Mouse (Mus musculus) stomach, postnatal 0 days (tissue): Measurements from ENCODE around the gene Nphp1. TPM values are rescaled to one million over a fixed set of nuclear protein-coding genes. Genes with fewer than 3 reads are reported as not detected.

Experiments
- ATAC-seq: fragments of 200-750 bp; cut with Nextera tagmentation; 2 replicates; pipeline ENCODE4 v1.8.0; 2017; ENCODE audit not compliant: low FRiP score, low TSS enrichment
- DNase-seq: peaks from one replicate; pipeline ENCODE4 v3.0.0-alpha.2; 2016; ENCODE audit warnings: low spot score
- H3K27ac ChIP-seq: fragments of 300-500 bp; sonication (generic); replicated peaks from 2 replicates; pipeline ENCODE4 v1.5.1; 2014; ENCODE audit warnings: mild to moderate bottlenecking, control low read depth
- H3K27me3 ChIP-seq: fragments of 300-500 bp; sonication (generic); 2 replicates; pipeline ENCODE4 v1.6.1; 2014; ENCODE audit warnings: low read length; ENCODE audit not compliant: control insufficient read depth, insufficient read depth
- H3K36me3 ChIP-seq: fragments of 300-500 bp; sonication (generic); 2 replicates; pipeline ENCODE4 v1.6.1; 2014; ENCODE audit warnings: low read length, mixed read lengths; ENCODE audit not compliant: control insufficient read depth, insufficient read depth
- H3K4me1 ChIP-seq: fragments of 300-500 bp; sonication (generic); replicated peaks from 2 replicates; pipeline ENCODE4 v1.6.1; 2014; ENCODE audit warnings: antibody characterized with exemption; ENCODE audit not compliant: control insufficient read depth, insufficient read depth
- H3K4me2 ChIP-seq: fragments of 300-500 bp; sonication (generic); replicated peaks from 2 replicates; pipeline ENCODE4 v1.6.1; 2014; ENCODE audit warnings: low read depth, mild to moderate bottlenecking, control low read depth, moderate library complexity
- H3K4me3 ChIP-seq: fragments of 300-500 bp; sonication (generic); 2 replicates; pipeline ENCODE4 v1.5.1; 2014; ENCODE audit warnings: low read depth, low read length, control low read depth
- H3K9ac ChIP-seq: fragments of 300-500 bp; sonication (generic); 2 replicates; pipeline ENCODE4 v1.6.1; 2014; ENCODE audit warnings: mild to moderate bottlenecking, low read length, control low read depth, mixed read lengths
- H3K9me3 ChIP-seq: fragments of 300-500 bp; sonication (generic); 2 replicates; pipeline ENCODE4 v1.6.1; 2016; ENCODE audit warnings: low read length; ENCODE audit not compliant: control insufficient read depth
- CTCF ChIP-seq: IDR thresholded peaks from 2 replicates; pipeline ENCODE4 v1.5.1; 2016; ENCODE audit warnings: antibody characterized with exemption, low read depth, mild to moderate bottlenecking, moderate library complexity
- EP300 ChIP-seq: optimal IDR thresholded peaks from 2 replicates; pipeline ENCODE3; 2016; ENCODE audit warnings: antibody characterized with exemption
- WGBS: fragments of 180-500 bp; shearing (Covaris S2); extraction: QIAGEN DNeasy Blood & Tissue Kit; methylation state at CpG from one replicate; pipeline ENCODE4 v1.1.7; 2014; 5-methylcytosine and 5-hydroxymethylcytosine counted together
- polyA plus RNA-seq: library from polyadenylated mRNA; unstranded; fragments of >200 nt; fragmentation: Nextera tagmentation; extraction: Ambion mirVana; gene quantifications from 2 replicates; pipeline ENCODE4 v1.2.1, GENCODE M21; 2015

Gene Nphp1
- polyA plus RNA-seq, 1 experiment from 2014 or later = 56.9 TPM

- Histone ChIP-seq H3K9ac (peak within 1 kb of the TSS; percentile 5), H3K27ac (peak within 1 kb of the TSS; percentile 85), H3K36me3 (no peaks in the 10 kb centered on the region), H3K9me3 (no peaks in the 10 kb centered on the region), H3K4me1 (no peaks in the 10 kb centered on the region; the same call in 1 of the 2 replicates), H3K4me2 (peak within 1 kb of the TSS; percentile 51), H3K4me3 (peak within 1 kb of the TSS; percentile 31), H3K27me3 (no peaks in the 10 kb centered on the region)
- ATAC-seq (peak; percentile 34), DNase-seq (peak; percentile 54)
- TF ChIP-seq CTCF = no peak
- TF ChIP-seq EP300 = no peak
- WGBS = 5% methylated on average over 26 of the region's 26 CpGs
Measured at GRCm38 (mm10) chr2:127729671-127730070, 59.0 kb downstream of the Nphp1 start, which contains the start of gene Mall. Mall (minus strand) TSS chr2:127729932.

- Histone ChIP-seq H3K36me3 (no peaks in the 10 kb centered on the region), H3K4me3 (peak overlapping the region; percentile 31), H3K4me2 (peak overlapping the region; percentile 51), H3K27ac (peak overlapping the region; percentile 85), H3K9me3 (no peaks in the 10 kb centered on the region), H3K9ac (peak overlapping the region; percentile 5), H3K4me1 (no peaks in the 10 kb centered on the region; the same call in 1 of the 2 replicates), H3K27me3 (no peaks in the 10 kb centered on the region)
- peak; percentile 66 for ATAC-seq
- WGBS = 24% methylated on average over 15 of the region's 15 CpGs
- DNase-seq = peak; percentile 63
- TF ChIP-seq CTCF (no peak), EP300 (peak; percentile 22)
Measured at GRCm38 (mm10) chr2:127728661-127729450, 59.8 kb downstream of the Nphp1 start.

GRCm38 (mm10) chr2:127728146-127728545 is 60.6 kb downstream of the Nphp1 start:
- Histone ChIP-seq H3K9ac (0 out of 2 replicates have a peak overlapping the region, but pooled peaks have one; percentile 18), H3K9me3 (no peaks in the 10 kb centered on the region), H3K27ac (peak overlapping the region; percentile 85), H3K4me1 (peaks cover under 1% of the 10 kb centered on the region; the same call in 1 of the 2 replicates), H3K4me3 (peak overlapping the region; percentile 31; the same call in 1 of the 2 replicates), H3K4me2 (peak overlapping the region; percentile 51), H3K36me3 (no peaks in the 10 kb centered on the region), H3K27me3 (no peaks in the 10 kb centered on the region)
- 55% methylated on average over 6 of the region's 6 CpGs for WGBS
- ATAC-seq (no peak), DNase-seq (no peak)
- TF ChIP-seq CTCF = no peak
- TF ChIP-seq EP300 = no peak

- no peaks in the 10 kb centered on the region for H3K36me3 ChIP-seq
- no peaks in the 10 kb centered on the region for H3K9me3 ChIP-seq
- no peak for DNase-seq
Measured at GRCm38 (mm10) chr2:127723193-127723592, 65.5 kb downstream of the Nphp1 start.

GRCm38 (mm10) chr2:127722176-127722892 is 66.4 kb downstream of the Nphp1 start:
- no peaks in the 10 kb centered on the region for H3K27me3 ChIP-seq
- peak overlapping the region; percentile 89 for H3K27ac ChIP-seq
- H3K9ac ChIP-seq = no peak overlapping the region
- H3K36me3 ChIP-seq = no peaks in the 10 kb centered on the region
- WGBS = 20% methylated on average over 7 of the region's 7 CpGs
- DNase-seq (peak; percentile 83), ATAC-seq (peak; percentile 95)
- H3K4me2 ChIP-seq = no peak overlapping the region
- peaks cover 2% of the 10 kb centered on the region; the same call in 1 of the 2 replicates for H3K4me1 ChIP-seq
- no peak overlapping the region for H3K4me3 ChIP-seq
- no peaks in the 10 kb centered on the region for H3K9me3 ChIP-seq
- no peak for TF ChIP-seq CTCF
- TF ChIP-seq EP300 = no peak

More at GRCm38 (mm10) chr2:127723193-127723592, 65.5 kb downstream of the Nphp1 start:
- H3K27ac ChIP-seq = peak overlapping the region; percentile 89
- no peak overlapping the region for H3K4me2 ChIP-seq
- peaks cover 2% of the 10 kb centered on the region; the same call in 1 of the 2 replicates for H3K4me1 ChIP-seq
- TF ChIP-seq CTCF = no peak
- no peak for TF ChIP-seq EP300
- no peaks in the 10 kb centered on the region for H3K27me3 ChIP-seq
- no peak for ATAC-seq
- H3K9ac ChIP-seq = no peak overlapping the region
- H3K4me3 ChIP-seq = no peak overlapping the region
- 51% methylated on average over 4 of the region's 4 CpGs for WGBS
